Mouse (Mus musculus): ENCODE data around the gene Fhl5. TPM values are rescaled to one million over a fixed set of nuclear protein-coding genes. Genes with fewer than 3 reads are reported as not detected.

Gene Fhl5
- polyA plus RNA-seq, 1 experiment from 2014 or later = not detected

- H3K9me3 ChIP-seq (replicated peaks) = no peaks in the 10 kb centered on the region
- no peaks in the 10 kb centered on the region for H3K36me3 ChIP-seq (replicated peaks)
- ATAC-seq (ENCODE audit: insufficient read depth) = no peak
- H3K27me3 ChIP-seq = no peaks in the 10 kb centered on the region
- 15% methylated on average over 1 of the region's 1 CpGs for WGBS (ENCODE audit: insufficient replicate concordance)
- H3K4me2 ChIP-seq = no peak overlapping the region
- H3K4me3 ChIP-seq (replicated peaks) = no peak overlapping the region
- H3K27ac ChIP-seq (replicated peaks) = no peak overlapping the region
- no peak overlapping the region for H3K9ac ChIP-seq
- H3K4me1 ChIP-seq (replicated peaks) = peaks cover 2% of the 10 kb centered on the region; the same call in 1 of the 2 replicates
These were observed 15.1 kb downstream of the Fhl5 start for GRCm38 (mm10) chr4:25227527-25227926.

GRCm38 (mm10) chr4:25221927-25222326 lies 20.7 kb downstream of the Fhl5 start:
- no peaks in the 10 kb centered on the region for H3K27me3 ChIP-seq
- no peaks in the 10 kb centered on the region for H3K4me1 ChIP-seq (replicated peaks)
- H3K9me3 ChIP-seq (replicated peaks) = no peaks in the 10 kb centered on the region
- H3K36me3 ChIP-seq (replicated peaks) = no peaks in the 10 kb centered on the region
- no peak for ATAC-seq (ENCODE audit: insufficient read depth)
- no peak overlapping the region for H3K4me2 ChIP-seq
- H3K9ac ChIP-seq = no peak overlapping the region
- H3K27ac ChIP-seq (replicated peaks) = no peak overlapping the region
- H3K4me3 ChIP-seq (replicated peaks) = no peak overlapping the region

GRCm38 (mm10) chr4:25213451-25213850 lies 29.2 kb downstream of the Fhl5 start:
- no peaks in the 10 kb centered on the region for H3K4me1 ChIP-seq (replicated peaks)
- no peak overlapping the region for H3K27ac ChIP-seq (replicated peaks)
- 46% methylated on average over 5 of the region's 5 CpGs for WGBS (ENCODE audit: insufficient replicate concordance)

GRCm38 (mm10) chr4:25206166-25206565 lies 36.5 kb downstream of the Fhl5 start:
- Histone ChIP-seq H3K4me3 (replicated peaks) (no peak overlapping the region), H3K4me1 (replicated peaks) (no peaks in the 10 kb centered on the region), H3K4me2 (no peak overlapping the region), H3K27ac (replicated peaks) (no peak overlapping the region), H3K27me3 (no peaks in the 10 kb centered on the region), H3K9ac (no peak overlapping the region), H3K9me3 (replicated peaks) (no peaks in the 10 kb centered on the region), H3K36me3 (replicated peaks) (no peaks in the 10 kb centered on the region)
- 61% methylated on average over 4 of the region's 4 CpGs for WGBS (ENCODE audit: insufficient replicate concordance)
- no peak for ATAC-seq (ENCODE audit: insufficient read depth)

More at GRCm38 (mm10) chr4:25213451-25213850, 29.2 kb downstream of the Fhl5 start:
- H3K9me3 ChIP-seq (replicated peaks) = no peaks in the 10 kb centered on the region
- no peaks in the 10 kb centered on the region for H3K27me3 ChIP-seq
- no peaks in the 10 kb centered on the region for H3K36me3 ChIP-seq (replicated peaks)
- no peak overlapping the region for H3K4me2 ChIP-seq
- H3K9ac ChIP-seq = no peak overlapping the region
- ATAC-seq (ENCODE audit: insufficient read depth) = no peak
- H3K4me3 ChIP-seq (replicated peaks) = no peak overlapping the region

- Histone ChIP-seq H3K4me1 (replicated peaks) (no peaks in the 10 kb centered on the region), H3K36me3 (replicated peaks) (no peaks in the 10 kb centered on the region), H3K4me2 (no peak overlapping the region), H3K9me3 (replicated peaks) (no peaks in the 10 kb centered on the region), H3K27me3 (no peaks in the 10 kb centered on the region), H3K27ac (replicated peaks) (no peak overlapping the region), H3K4me3 (replicated peaks) (no peak overlapping the region), H3K9ac (no peak overlapping the region)
- WGBS (ENCODE audit: insufficient replicate concordance) = 31% methylated on average over 1 of the region's 1 CpGs
- no peak for ATAC-seq (ENCODE audit: insufficient read depth)
These were observed 45.4 kb downstream of the Fhl5 start for GRCm38 (mm10) chr4:25197310-25197709.

- no peak overlapping the region for H3K4me2 ChIP-seq
- H3K27ac ChIP-seq (replicated peaks) = no peak overlapping the region
- no peaks in the 10 kb centered on the region for H3K27me3 ChIP-seq
- H3K36me3 ChIP-seq (replicated peaks) = no peaks in the 10 kb centered on the region
- no peaks in the 10 kb centered on the region for H3K4me1 ChIP-seq (replicated peaks)
- H3K9ac ChIP-seq = no peak overlapping the region
- H3K9me3 ChIP-seq (replicated peaks) = no peaks in the 10 kb centered on the region
- no peak for ATAC-seq (ENCODE audit: insufficient read depth)
- WGBS (ENCODE audit: insufficient replicate concordance) = 39% methylated on average over 4 of the region's 4 CpGs
- no peak overlapping the region for H3K4me3 ChIP-seq (replicated peaks)
These were observed 63.0 kb downstream of the Fhl5 start for GRCm38 (mm10) chr4:25179617-25180208.

Other genes with a start within 250 kb of the Fhl5 start
- gene Ufl1, start 38.9 kb upstream of the Fhl5 start, polyA plus RNA-seq (2015; fragmentation: Nextera tagmentation; extraction: Ambion mirVana) = 20.8 and 23.0 TPM in 2 replicates

Measured in liver, embryonic 15.5 days (tissue).